Mouse (Mus musculus) embryonic facial prominence, embryonic 15.5 days (tissue): Measurements from ENCODE around the gene Themis3. TPM values are rescaled to one million over a fixed set of nuclear protein-coding genes. Genes with fewer than 3 reads are reported as not detected.

Experiments
- ATAC-seq: fragments of 200-750 bp; cut with Nextera tagmentation; 2 replicates; pipeline ENCODE4 v1.8.0; 2017; ENCODE audit warnings: low read depth, moderate TSS enrichment; ENCODE audit not compliant: insufficient number of reproducible peaks, low FRiP score, low TSS enrichment
- H3K27ac ChIP-seq: fragments of 300-500 bp; sonication (generic); replicated peaks from 2 replicates; pipeline ENCODE4 v1.5.1; 2015; ENCODE audit warnings: mild to moderate bottlenecking, inconsistent platforms
- H3K27me3 ChIP-seq: fragments of 300-500 bp; sonication (generic); 2 replicates; pipeline ENCODE4 v1.6.1; 2015; ENCODE audit warnings: inconsistent platforms
- H3K36me3 ChIP-seq: fragments of 300-500 bp; sonication (generic); 2 replicates; pipeline ENCODE4 v1.6.1; 2015; ENCODE audit warnings: mild to moderate bottlenecking, inconsistent platforms
- H3K4me1 ChIP-seq: fragments of 300-500 bp; sonication (generic); 2 replicates; pipeline ENCODE4 v1.6.1; 2015; ENCODE audit warnings: inconsistent platforms
- H3K4me2 ChIP-seq: fragments of 300-500 bp; sonication (generic); replicated peaks from 2 replicates; pipeline ENCODE4 v1.6.1; 2015; ENCODE audit warnings: mild to moderate bottlenecking, inconsistent platforms
- H3K4me3 ChIP-seq: fragments of 300-500 bp; sonication (generic); replicated peaks from 2 replicates; pipeline ENCODE4 v1.5.1; 2015; ENCODE audit warnings: mild to moderate bottlenecking, inconsistent platforms
- H3K9ac ChIP-seq: fragments of 300-500 bp; sonication (generic); 2 replicates; pipeline ENCODE4 v1.6.1; 2015; ENCODE audit warnings: inconsistent platforms
- H3K9me3 ChIP-seq: fragments of 300-500 bp; sonication (generic); replicated peaks from 2 replicates; pipeline ENCODE4 v1.6.1; 2016; ENCODE audit warnings: inconsistent platforms
- WGBS: fragments of 180-500 bp; shearing (Covaris S2); methylation state at CpG from one replicate; pipeline ENCODE4 v1.1.7; 2015; 5-methylcytosine and 5-hydroxymethylcytosine counted together
- polyA plus RNA-seq: library from polyadenylated mRNA; unstranded; fragments of >200 nt; fragmentation: Nextera tagmentation; extraction: Ambion mirVana; gene quantifications from 2 replicates; pipeline ENCODE4 v1.2.1, GENCODE M21; 2015

The Themis3 gene
- polyA plus RNA-seq, 1 experiment from 2014 or later, result not detected

DNA sequence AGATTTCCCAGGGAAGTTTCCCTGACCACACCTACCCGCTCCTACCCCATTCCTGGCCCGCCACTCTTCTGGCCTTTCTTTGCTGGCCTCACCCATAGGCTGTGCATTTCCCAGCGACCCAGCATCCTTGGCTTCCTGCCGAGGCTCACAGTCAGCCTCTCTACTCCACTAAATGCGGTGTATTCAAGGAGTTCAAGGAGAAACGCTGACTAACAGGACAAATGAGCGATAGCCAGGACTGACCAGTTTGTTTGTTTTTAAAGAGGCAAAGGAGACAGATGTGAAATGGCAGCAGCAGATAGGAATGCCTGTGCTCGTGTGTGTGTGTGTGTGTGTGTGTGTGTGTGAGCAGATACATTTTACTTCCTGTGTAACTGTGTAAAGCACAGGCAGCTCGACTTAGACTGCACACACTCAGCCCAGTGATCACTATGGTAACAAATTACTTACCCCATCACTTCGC, 84.2 kb downstream of the Themis3 start:
- H3K9me3 ChIP-seq, result no peaks in the 10 kb centered on the region
- H3K4me3 ChIP-seq, result no peak overlapping the region
- no peak overlapping the region for H3K9ac ChIP-seq
- H3K27ac ChIP-seq, result no peak overlapping the region
- no peak overlapping the region for H3K4me2 ChIP-seq
- peaks cover 22% of the 10 kb centered on the region for H3K36me3 ChIP-seq
- ATAC-seq, result no peak
- H3K27me3 ChIP-seq, result no peaks in the 10 kb centered on the region
- 57% methylated on average over 10 of the region's 10 CpGs for WGBS
- peaks cover 16% of the 10 kb centered on the region for H3K4me1 ChIP-seq

DNA sequence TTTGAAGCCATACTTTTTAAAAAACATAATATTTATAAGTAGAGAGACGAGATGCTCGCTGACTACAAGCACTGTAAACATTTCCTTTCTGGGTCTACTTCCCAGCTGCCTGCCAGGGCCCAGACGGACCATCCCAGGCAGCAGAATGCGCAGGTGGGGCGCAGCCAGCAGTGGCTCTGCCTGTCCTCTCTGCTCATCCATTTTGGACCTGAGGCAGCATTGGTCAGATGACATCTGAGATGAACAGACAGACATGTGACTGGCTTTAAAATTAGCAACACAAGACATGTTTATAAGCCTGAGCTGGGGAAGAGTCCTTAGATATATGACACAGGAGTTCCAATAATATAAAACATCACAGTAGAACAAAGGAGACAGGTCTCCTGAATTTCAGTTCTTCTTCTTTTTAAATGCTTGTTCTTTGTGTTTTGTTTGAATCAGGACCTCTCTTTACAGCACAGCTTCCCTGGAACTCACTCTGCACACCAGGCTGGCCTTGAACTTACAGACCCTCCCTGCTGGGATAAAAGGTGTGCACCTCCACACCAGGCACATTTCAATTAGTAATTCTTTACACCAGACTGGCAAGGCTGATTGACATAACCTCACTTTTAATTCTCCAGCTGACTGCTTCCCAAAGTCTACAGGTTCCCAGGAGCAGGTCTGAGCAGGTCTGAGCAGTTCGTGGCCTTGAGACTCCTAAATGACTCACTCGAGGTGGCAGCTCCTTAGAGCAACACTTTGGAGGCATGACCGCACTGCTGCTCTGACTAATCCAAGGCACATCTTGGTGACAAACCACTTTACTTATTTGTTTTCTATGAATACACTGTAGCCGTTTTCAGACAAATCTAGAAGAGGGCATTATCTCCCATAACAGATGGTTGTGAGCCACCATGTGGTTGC, 87.1 kb downstream of the Themis3 start:
- Histone ChIP-seq H3K9me3 (no peaks in the 10 kb centered on the region), H3K4me2 (no peak overlapping the region), H3K36me3 (peaks cover 34% of the 10 kb centered on the region), H3K9ac (no peak overlapping the region), H3K27ac (no peak overlapping the region), H3K27me3 (no peaks in the 10 kb centered on the region), H3K4me3 (no peak overlapping the region), H3K4me1 (peaks cover 15% of the 10 kb centered on the region)
- no peak for ATAC-seq
- WGBS, result 78% methylated on average over 9 of the region's 9 CpGs

GRCm38 (mm10) chr17:66504964-66505363, 89.5 kb downstream of the Themis3 start:
- Histone ChIP-seq H3K9ac (no peak overlapping the region), H3K36me3 (peaks cover 50% of the 10 kb centered on the region), H3K9me3 (no peaks in the 10 kb centered on the region), H3K4me1 (0 out of 2 replicates have a peak, but pooled peaks cover 5% of the 10 kb centered on the region), H3K4me3 (no peak overlapping the region), H3K27me3 (no peaks in the 10 kb centered on the region), H3K4me2 (no peak overlapping the region), H3K27ac (no peak overlapping the region)
- ATAC-seq, result no peak
- WGBS, result 89% methylated on average over 8 of the region's 8 CpGs

Other genes with a start within 250 kb of the Themis3 start
- gene Mtcl1, start 144.9 kb downstream of the Themis3 start, polyA plus RNA-seq, result 5.3 and 5.8 TPM in 2 replicates
- gene Rab12, start 74.9 kb downstream of the Themis3 start, polyA plus RNA-seq, result 49.7 and 54.1 TPM in 2 replicates